Mouse (Mus musculus): ENCODE measurements around the gene Khdrbs1. TPM values are rescaled to one million over a fixed set of nuclear protein-coding genes. Genes with fewer than 3 reads are reported as not detected.

Khdrbs1 gene
- polyA plus RNA-seq, 1 experiment from 2014 or later = 187 TPM

DNA sequence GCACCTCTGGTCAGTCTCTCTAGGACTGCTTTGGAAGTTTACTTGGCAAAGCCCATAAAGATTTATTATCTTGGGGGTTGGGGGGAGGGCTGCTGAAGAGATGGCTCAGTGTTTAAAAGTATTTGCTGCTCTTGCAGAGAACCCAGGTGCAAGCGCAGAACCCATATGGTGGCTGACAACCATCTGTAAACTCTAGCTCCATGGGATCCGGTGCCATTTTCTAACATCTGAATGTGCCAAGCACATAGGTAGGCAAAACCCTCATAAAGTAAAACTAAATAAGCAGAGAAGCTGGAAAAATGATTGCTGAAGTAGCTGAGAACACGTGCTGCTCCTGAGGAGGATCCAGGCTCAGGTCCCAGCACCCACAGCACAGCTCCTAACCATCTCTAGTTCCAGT, 80.5 kb downstream of the Khdrbs1 start:
- Histone ChIP-seq H3K27ac (replicated peaks) (no peak overlapping the region), H3K4me3 (no peak overlapping the region), H3K4me1 (no peaks in the 10 kb centered on the region), H3K27me3 (no peaks in the 10 kb centered on the region), H3K9me3 (no peaks in the 10 kb centered on the region), H3K9ac (replicated peaks) (no peak overlapping the region), H3K4me2 (replicated peaks) (no peak overlapping the region), H3K36me3 (peaks cover 49% of the 10 kb centered on the region)
- WGBS = 86% methylated on average over 3 of the region's 3 CpGs
- no peak for ATAC-seq (replicated peaks)

DNA sequence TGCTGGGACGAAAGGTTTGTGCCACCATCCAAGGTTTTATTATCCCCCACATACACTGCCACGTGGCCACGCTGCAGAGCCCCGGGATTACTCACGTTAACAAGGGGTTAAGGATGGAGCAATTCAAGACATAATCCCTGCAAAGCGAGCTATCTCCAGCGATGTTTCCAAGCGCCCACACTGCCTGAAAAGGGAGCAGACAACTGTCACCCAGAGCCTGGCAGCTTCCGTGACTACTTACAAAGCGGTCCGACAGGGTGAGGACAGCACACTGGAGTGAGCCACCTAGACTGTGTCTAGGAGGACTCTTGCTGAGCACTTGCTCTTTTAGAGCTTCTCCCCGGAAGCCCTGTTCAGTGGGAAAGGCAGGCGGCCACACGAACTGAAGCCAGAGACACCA, 87.3 kb downstream of the Khdrbs1 start:
- H3K9ac ChIP-seq (replicated peaks) = no peak overlapping the region
- ATAC-seq (replicated peaks) = no peak
- H3K36me3 ChIP-seq = peaks cover 86% of the 10 kb centered on the region
- H3K4me1 ChIP-seq = no peaks in the 10 kb centered on the region
- H3K9me3 ChIP-seq = no peaks in the 10 kb centered on the region
- no peak overlapping the region for H3K4me3 ChIP-seq
- H3K27ac ChIP-seq (replicated peaks) = no peak overlapping the region
- no peak overlapping the region for H3K4me2 ChIP-seq (replicated peaks)
- no peaks in the 10 kb centered on the region for H3K27me3 ChIP-seq
- 87% methylated on average over 14 of the region's 14 CpGs for WGBS

Small RNA genes lying within 50 kb of the gene (microRNA-seq; reads per million reads assigned to microRNA genes)
- gene Gm28017 = not detected
- gene Mir7016 = 2.2 reads per million, percentile 1 among the genes with 10 or more reads in this experiment

Other genes with a start within 250 kb of the Khdrbs1 start
- gene Marcksl1, start 228.7 kb downstream of the Khdrbs1 start, polyA plus RNA-seq (2015; fragmentation: Nextera tagmentation; extraction: Ambion mirVana) = 2,102 and 2,181 TPM in 2 replicates
- 119 and 130 TPM in 2 replicates for gene Hdac1, start 199.6 kb downstream of the Khdrbs1 start, polyA plus RNA-seq (2015; fragmentation: Nextera tagmentation; extraction: Ambion mirVana)
- 7.6 and 9.2 TPM in 2 replicates for gene Lck, start 168.7 kb downstream of the Khdrbs1 start, polyA plus RNA-seq (2015; fragmentation: Nextera tagmentation; extraction: Ambion mirVana)
- 0.25 and 0.41 TPM in 2 replicates for gene Fam167b, start 163.8 kb downstream of the Khdrbs1 start, polyA plus RNA-seq (2015; fragmentation: Nextera tagmentation; extraction: Ambion mirVana)
- 223 and 225 TPM in 2 replicates for gene Eif3i, start 141.7 kb downstream of the Khdrbs1 start, polyA plus RNA-seq (2015; fragmentation: Nextera tagmentation; extraction: Ambion mirVana)
- gene Tmem234, start 141.6 kb downstream of the Khdrbs1 start, polyA plus RNA-seq (2015; fragmentation: Nextera tagmentation; extraction: Ambion mirVana) = 160 and 165 TPM in 2 replicates
- gene Dcdc2b, start 128.0 kb downstream of the Khdrbs1 start, polyA plus RNA-seq (2015; fragmentation: Nextera tagmentation; extraction: Ambion mirVana) = 3.5 and 3.7 TPM in 2 replicates
- gene Iqcc, start 123.2 kb downstream of the Khdrbs1 start, polyA plus RNA-seq (2015; fragmentation: Nextera tagmentation; extraction: Ambion mirVana) = 31.4 and 32.5 TPM in 2 replicates
- 119 and 124 TPM in 2 replicates for gene Ccdc28b, start 118.4 kb downstream of the Khdrbs1 start, polyA plus RNA-seq (2015; fragmentation: Nextera tagmentation; extraction: Ambion mirVana)
- 64.7 and 68.3 TPM in 2 replicates for gene Txlna, start 101.2 kb downstream of the Khdrbs1 start, polyA plus RNA-seq (2015; fragmentation: Nextera tagmentation; extraction: Ambion mirVana)
- 14.7 and 17.5 TPM in 2 replicates for gene Kpna6, start 69.5 kb downstream of the Khdrbs1 start, polyA plus RNA-seq (2015; fragmentation: Nextera tagmentation; extraction: Ambion mirVana)
- 19.4 and 19.6 TPM in 2 replicates for gene Tmem39b, start 45.5 kb downstream of the Khdrbs1 start, polyA plus RNA-seq (2015; fragmentation: Nextera tagmentation; extraction: Ambion mirVana)
- gene Ptp4a2, start 68.9 kb upstream of the Khdrbs1 start, polyA plus RNA-seq (2015; fragmentation: Nextera tagmentation; extraction: Ambion mirVana) = 315 and 320 TPM in 2 replicates
- gene Spocd1, start 186.9 kb upstream of the Khdrbs1 start, polyA plus RNA-seq (2015; fragmentation: Nextera tagmentation; extraction: Ambion mirVana) = not detected in 2 replicates
- 12.9 and 13.2 TPM in 2 replicates for gene Adgrb2, start 242.6 kb upstream of the Khdrbs1 start, polyA plus RNA-seq (2015; fragmentation: Nextera tagmentation; extraction: Ambion mirVana)

All from forebrain, embryonic 15.5 days (tissue).